ENCODE assay signal across 8 mouse cellular contexts in genomic region chr14:118180117-118180557, GRCm38 (mm10). TPM values are rescaled to one million over a fixed set of nuclear protein-coding genes. Genes with fewer than 3 reads are reported as not detected.
DNase-seq lines count a peak whose midpoint lies in the region; ATAC-seq and TF ChIP-seq lines count a peak whose summit lies in the region.

No protein-coding gene starts in this region.

- no peaks in the 10 kb centered on the region for H3K4me1 ChIP-seq in cortical plate, adult 2 months (ENCODE audit: control insufficient read depth, insufficient read depth, low read length)
- peaks cover 6% of the 10 kb centered on the region for H3K4me1 ChIP-seq in midbrain, embryonic 15.5 days

- H3K9ac ChIP-seq in midbrain, embryonic 15.5 days = peak overlapping the region; percentile 57

- peak; percentile 93 for ATAC-seq in midbrain, embryonic 15.5 days (replicated peaks)

- no peak overlapping the region for H3K27ac ChIP-seq in cortical plate, adult 2 months (ENCODE audit: insufficient read depth, low read length)
- peak overlapping the region; percentile 85 for H3K27ac ChIP-seq in midbrain, embryonic 15.5 days

- 0 out of 2 replicates have a peak, but pooled peaks cover 3% of the 10 kb centered on the region for H3K27me3 ChIP-seq in midbrain, embryonic 15.5 days (replicated peaks)
- 0 out of 2 replicates have a peak, but pooled peaks cover 1% of the 10 kb centered on the region for H3K27me3 ChIP-seq in splenic B cell, adult 2 months (ENCODE audit: control insufficient read depth, insufficient read depth, low read length, poor library complexity, severe bottlenecking)

- DNase-seq in 3134 (ENCODE audit: extremely low read depth, insufficient read length, low spot score) = peak; percentile 19
- peak; percentile 7 for DNase-seq in adipocyte (ENCODE audit: low spot score)
- DNase-seq in gastrocnemius, postnatal 14 days = peak; percentile 51
- DNase-seq in hindlimb bud, embryonic 11.5 days (ENCODE audit: extremely low spot score, low read depth, low spot score) = peak; percentile 24
- DNase-seq in liver = peak; percentile 67
- peak; percentile 37 for DNase-seq in splenic B cell, adult 2 months (ENCODE audit: low read depth, low spot score)

- no peak for TF ChIP-seq CTCF in cortical plate, adult 2 months (IDR thresholded peaks at IDR 0.05; ENCODE audit: extremely low read depth, insufficient read depth, low read length)

- intact Hi-C loops in gastrocnemius, postnatal 14 days (cut with DNase I; ENCODE audit: low total_unique reads) = no loop called here

- under 1% methylated on average over 20 of the region's 20 CpGs for WGBS in midbrain, embryonic 15.5 days

- H3K36me3 ChIP-seq in midbrain, embryonic 15.5 days (replicated peaks) = no peaks in the 10 kb centered on the region
- H3K36me3 ChIP-seq in splenic B cell, adult 2 months (ENCODE audit: control insufficient read depth, insufficient read depth, low read length, poor library complexity, severe bottlenecking) = no peaks in the 10 kb centered on the region

- no peak for TF ChIP-seq POLR2A in cortical plate, adult 2 months (IDR thresholded peaks at IDR 0.05; ENCODE audit: extremely low read depth, insufficient read depth, low read length)

- no peaks in the 10 kb centered on the region for H3K9me3 ChIP-seq in midbrain, embryonic 15.5 days

- peak overlapping the region; percentile 85 for H3K4me2 ChIP-seq in midbrain, embryonic 15.5 days

- H3K4me3 ChIP-seq in cortical plate, adult 2 months (ENCODE audit: insufficient read depth, low read length) = peak overlapping the region; percentile 30
- H3K4me3 ChIP-seq in midbrain, embryonic 15.5 days = peak overlapping the region; percentile 57

RNA-seq across cellular contexts. Expression of gene Gpr180, which starts 43.2 kb away (rescaled TPM):
- 29.7 and 33.0 TPM in 2 replicates for polyA plus RNA-seq in cortical plate, adult 2 months (2012; rRNA removed)
- total RNA-seq in gastrocnemius, postnatal 14 days (2021) = 10 to 100 TPM; 23.3 to 28.8 TPM
- 43.8 and 44.0 TPM in 2 replicates for polyA plus RNA-seq in midbrain, embryonic 15.5 days (2015; fragmentation: Nextera tagmentation; extraction: Ambion mirVana)

RNA-seq across cellular contexts. Expression of gene Tgds, which starts 47.6 kb away (rescaled TPM):
- polyA plus RNA-seq in cortical plate, adult 2 months (2012; rRNA removed) = 7.9 and 8.3 TPM in 2 replicates
- total RNA-seq in gastrocnemius, postnatal 14 days (2021) = 1 to 10 TPM; 5.5 to 7.0 TPM
- 16.8 TPM in 2 replicates for polyA plus RNA-seq in midbrain, embryonic 15.5 days (2015; fragmentation: Nextera tagmentation; extraction: Ambion mirVana)

RNA-seq across cellular contexts. Expression of gene Sox21, which starts 56.7 kb away (rescaled TPM):
- polyA plus RNA-seq in cortical plate, adult 2 months (2012; rRNA removed) = 8.5 and 9.6 TPM in 2 replicates
- not detected for total RNA-seq in gastrocnemius, postnatal 14 days (2021)
- polyA plus RNA-seq in midbrain, embryonic 15.5 days (2015; fragmentation: Nextera tagmentation; extraction: Ambion mirVana) = 9.8 and 11.6 TPM in 2 replicates

Comparison
In these comparisons a context has a peak if more than half of its experiments do, and no peak if none do; other contexts are left out.
1. DNase-seq: peak in every context shown above with its lines; median percentile 67 in liver; 51 in gastrocnemius, postnatal 14 days; 37 in splenic B cell, adult 2 months; 24 in hindlimb bud, embryonic 11.5 days; 19 in 3134; 7 in adipocyte.